Comparison of ENCODE assay signal across 9 mouse cellular contexts in the genomic region with DNA sequence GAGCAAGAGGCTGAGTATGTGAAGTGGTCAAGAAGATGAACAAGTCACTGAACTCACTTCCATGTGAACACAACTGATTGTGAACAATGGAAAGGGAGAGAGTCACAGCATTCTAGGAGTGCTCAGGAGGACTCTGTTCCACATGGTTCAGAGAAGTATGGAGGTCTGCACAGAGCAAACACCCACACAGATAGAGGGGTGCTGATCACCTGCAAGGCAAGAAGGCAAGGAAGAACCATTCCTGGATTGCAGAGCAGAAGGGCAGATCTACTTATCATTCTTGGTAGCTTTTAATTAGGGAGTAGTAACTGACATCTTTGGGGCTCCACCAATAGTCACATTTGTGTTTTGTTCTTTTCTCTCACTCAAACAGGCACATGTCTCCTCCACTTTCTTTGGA. TPM values are rescaled to one million over a fixed set of nuclear protein-coding genes. Genes with fewer than 3 reads are reported as not detected.
A peak's percentile ranks its signal among the peaks of the same experiment; 100 is the strongest.
DNase-seq lines count a peak whose midpoint lies in the region; ATAC-seq and TF ChIP-seq lines count a peak whose summit lies in the region.
"Had no signal": no experiment of that assay in that cellular context is flagged by ENCODE, and none has a peak within 500 bp of the region (broad histone marks: within the 10 kb centered on the region; RNA-seq: fewer than 3 reads in every experiment).

No protein-coding gene starts in this region.

- peaks cover 5% of the 10 kb centered on the region; the same call in 1 of the 2 replicates for H3K36me3 ChIP-seq in heart, embryonic 10.5 days
- no peaks in the 10 kb centered on the region for H3K36me3 ChIP-seq in heart, embryonic 15.5 days
- H3K36me3 ChIP-seq in midbrain, embryonic 12.5 days, result no peaks in the 10 kb centered on the region
- H3K36me3 ChIP-seq in thymus, adult 2 months (ENCODE audit: control insufficient read depth, insufficient read depth, low read length), result no peaks in the 10 kb centered on the region

- H3K4me1 ChIP-seq in heart, embryonic 10.5 days, result peaks cover 22% of the 10 kb centered on the region
- peaks cover 28% of the 10 kb centered on the region for H3K4me1 ChIP-seq in heart, embryonic 15.5 days (replicated peaks)
- peaks cover 20% of the 10 kb centered on the region for H3K4me1 ChIP-seq in midbrain, embryonic 12.5 days
- H3K4me1 ChIP-seq in thymus, adult 2 months (replicated peaks; ENCODE audit: control insufficient read depth, insufficient read depth, low read length), result no peaks in the 10 kb centered on the region

- ATAC-seq in heart, embryonic 15.5 days (replicated peaks; ENCODE audit: insufficient number of reproducible peaks, insufficient read depth, low FRiP score, low read depth), result no peak
- peak; percentile 20; the same call in 1 of the 2 replicates for ATAC-seq in midbrain, embryonic 12.5 days (ENCODE audit: low FRiP score, low read depth)
- ATAC-seq: activated CD4-positive, CD25-positive, alpha-beta regulatory T cell, adult 4 months had no signal

- no peak for DNase-seq in heart, embryonic 10.5 days (ENCODE audit: low spot score)
- no peak for DNase-seq in heart, postnatal 4 days
- peak; percentile 8 for DNase-seq in brain, adult 2 months (ENCODE audit: low read depth, low spot score)
- DNase-seq in retina, postnatal 1 day, result no peak
- DNase-seq in thymus, adult 2 months, result no peak
- no peak for DNase-seq in Muller cell, postnatal 12 days (ENCODE audit: inconsistent ontology term)

- no peaks in the 10 kb centered on the region for H3K9me3 ChIP-seq in heart, embryonic 10.5 days
- no peaks in the 10 kb centered on the region for H3K9me3 ChIP-seq in heart, embryonic 15.5 days (replicated peaks)
- no peaks in the 10 kb centered on the region for H3K9me3 ChIP-seq in midbrain, embryonic 12.5 days

- TF ChIP-seq POLR2A in thymus, adult 2 months (IDR thresholded peaks at IDR 0.05; ENCODE audit: control insufficient read depth, extremely low read depth, insufficient read depth, low read length, poor library complexity), result no peak

- no peak overlapping the region for H3K4me2 ChIP-seq in heart, embryonic 15.5 days
- 0 out of 2 replicates have a peak overlapping the region, but pooled peaks have one; percentile 10 for H3K4me2 ChIP-seq in midbrain, embryonic 12.5 days (replicated peaks)

- H3K4me3 ChIP-seq in heart, embryonic 10.5 days, result no peak overlapping the region
- no peak overlapping the region for H3K4me3 ChIP-seq in heart, embryonic 15.5 days
- H3K4me3 ChIP-seq in midbrain, embryonic 12.5 days, result no peak overlapping the region
- H3K4me3 ChIP-seq in thymus, adult 2 months (ENCODE audit: control insufficient read depth, insufficient read depth, low read length), result no peak overlapping the region

- no peak overlapping the region for H3K9ac ChIP-seq in heart, embryonic 15.5 days
- H3K9ac ChIP-seq in midbrain, embryonic 12.5 days (replicated peaks), result no peak overlapping the region

- H3K27ac ChIP-seq in heart, embryonic 10.5 days, result peak overlapping the region; percentile 70; the same call in 1 of the 2 replicates
- H3K27ac ChIP-seq in heart, embryonic 15.5 days, result peak overlapping the region; percentile 89
- H3K27ac ChIP-seq in midbrain, embryonic 12.5 days (replicated peaks), result peak overlapping the region; percentile 75
- no peak overlapping the region for H3K27ac ChIP-seq in thymus, adult 2 months (ENCODE audit: control insufficient read depth, insufficient read depth, low read length)

- no peak for TF ChIP-seq CTCF in thymus, adult 2 months (IDR thresholded peaks at IDR 0.05; ENCODE audit: borderline replicate concordance, control insufficient read depth, extremely low read depth, insufficient read depth, low read length, poor library complexity)

- no peaks in the 10 kb centered on the region for H3K27me3 ChIP-seq in heart, embryonic 10.5 days (ENCODE audit: insufficient read depth, poor library complexity, severe bottlenecking)
- H3K27me3 ChIP-seq in heart, embryonic 15.5 days, result no peaks in the 10 kb centered on the region
- 0 out of 2 replicates have a peak, but pooled peaks cover 4% of the 10 kb centered on the region for H3K27me3 ChIP-seq in midbrain, embryonic 12.5 days
- H3K27me3 ChIP-seq in thymus, adult 2 months (ENCODE audit: control insufficient read depth, insufficient read depth, low read length), result no peaks in the 10 kb centered on the region

RNA-seq across cellular contexts. Expression of gene Wls, which starts 45.3 kb away (rescaled TPM):
- polyA plus RNA-seq in heart, embryonic 10.5 days (2016; fragmentation: Nextera tagmentation; extraction: Ambion mirVana), result 135 and 139 TPM in 2 replicates
- 100 to 1,000 TPM; 116 TPM for total RNA-seq in heart, postnatal 4 days (2021)
- 124 and 126 TPM in 2 replicates for polyA plus RNA-seq in heart, embryonic 15.5 days (2015; fragmentation: Nextera tagmentation; extraction: Ambion mirVana)
- polyA plus RNA-seq in midbrain, embryonic 12.5 days (2016; fragmentation: Nextera tagmentation; extraction: Ambion mirVana), result 168 and 179 TPM in 2 replicates
- polyA plus RNA-seq in thymus, adult 2 months (2012; rRNA removed), result 20.9 and 26.1 TPM in 2 replicates
